Mouse (Mus musculus) limb, embryonic 10.5 days (tissue): ENCODE measurements at regions not wholly inside any gene's neighbourhood (a gene's known extent, or its start where the extent isn't known, plus 50 kb on each side); places are given as distances from the start of the nearest gene placed in this dataset.

ENCODE experiments used
- DNase-seq: peaks from one replicate; pipeline ENCODE4 v3.0.0-alpha.2; 2017; ENCODE audit warnings: low spot score
- H3K27ac ChIP-seq: fragments of 300-500 bp; sonication (generic); 2 replicates; pipeline ENCODE4 v1.5.1; 2016; ENCODE audit warnings: mild to moderate bottlenecking
- H3K27me3 ChIP-seq: fragments of 300-500 bp; sonication (generic); 2 replicates; pipeline ENCODE4 v1.6.1; 2016; ENCODE audit warnings: low read depth, mild to moderate bottlenecking; ENCODE audit not compliant: poor library complexity, severe bottlenecking
- H3K36me3 ChIP-seq: fragments of 300-500 bp; sonication (generic); 2 replicates; pipeline ENCODE4 v1.6.1; 2016; ENCODE audit warnings: mild to moderate bottlenecking, moderate library complexity
- H3K4me1 ChIP-seq: fragments of 300-500 bp; sonication (generic); 2 replicates; pipeline ENCODE4 v1.6.1; 2016
- H3K4me3 ChIP-seq: fragments of 300-500 bp; sonication (generic); 2 replicates; pipeline ENCODE4 v1.5.1; 2016; ENCODE audit warnings: mild to moderate bottlenecking, moderate library complexity
- H3K9me3 ChIP-seq: fragments of 300-500 bp; sonication (generic); replicated peaks from 2 replicates; pipeline ENCODE4 v1.6.1; 2016; ENCODE audit warnings: mild to moderate bottlenecking
- WGBS: fragments of 180-500 bp; shearing (Covaris S2); methylation state at CpG from one replicate; pipeline ENCODE4 v1.1.7; 2016; 5-methylcytosine and 5-hydroxymethylcytosine counted together

- WGBS: 96% methylated on average over 1 of the region's 1 CpGs
- Histone ChIP-seq H3K9me3 (no peaks in the 10 kb centered on the region), H3K4me3 (no peak overlapping the region), H3K27me3 (no peaks in the 10 kb centered on the region), H3K27ac (no peak overlapping the region), H3K4me1 (no peaks in the 10 kb centered on the region), H3K36me3 (no peaks in the 10 kb centered on the region)
- DNase-seq: no peak
These were observed 308.0 kb downstream of the Cmpk2 start for GRCm38 (mm10) chr12:26776986-26777385.

GRCm38 (mm10) chr12:26774016-26774415 is 305.0 kb downstream of the Cmpk2 start:
- no peaks in the 10 kb centered on the region for H3K36me3 ChIP-seq
- H3K27me3 ChIP-seq: no peaks in the 10 kb centered on the region
- 85% methylated on average over 2 of the region's 2 CpGs for WGBS
- H3K27ac ChIP-seq: no peak overlapping the region
- no peak for DNase-seq
- no peak overlapping the region for H3K4me3 ChIP-seq
- no peaks in the 10 kb centered on the region for H3K9me3 ChIP-seq
- peaks cover 6% of the 10 kb centered on the region; the same call in 1 of the 2 replicates for H3K4me1 ChIP-seq

GRCm38 (mm10) chr12:26770753-26771583 is 302.0 kb downstream of the Cmpk2 start:
- peak; percentile 12 for DNase-seq
- H3K9me3 ChIP-seq: no peaks in the 10 kb centered on the region
- peak overlapping the region; percentile 10 for H3K27ac ChIP-seq
- peaks cover 10% of the 10 kb centered on the region; the same call in 1 of the 2 replicates for H3K4me1 ChIP-seq
- no peaks in the 10 kb centered on the region for H3K27me3 ChIP-seq
- no peak overlapping the region for H3K4me3 ChIP-seq
- H3K36me3 ChIP-seq: no peaks in the 10 kb centered on the region
- 93% methylated on average over 1 of the region's 1 CpGs for WGBS

GRCm38 (mm10) chr12:26767551-26767950 is 298.5 kb downstream of the Cmpk2 start:
- H3K36me3 ChIP-seq: no peaks in the 10 kb centered on the region
- peaks cover 44% of the 10 kb centered on the region for H3K4me1 ChIP-seq
- H3K4me3 ChIP-seq: no peak overlapping the region
- peak; percentile 17 for DNase-seq
- WGBS: 77% methylated on average over 3 of the region's 3 CpGs
- no peaks in the 10 kb centered on the region for H3K27me3 ChIP-seq
- no peak overlapping the region for H3K27ac ChIP-seq
- no peaks in the 10 kb centered on the region for H3K9me3 ChIP-seq

GRCm38 (mm10) chr12:26758657-26759325 is 289.8 kb downstream of the Cmpk2 start:
- no peaks in the 10 kb centered on the region for H3K9me3 ChIP-seq
- no peak overlapping the region for H3K4me3 ChIP-seq
- H3K27me3 ChIP-seq: no peaks in the 10 kb centered on the region
- 43% methylated on average over 9 of the region's 9 CpGs for whole genome bisulfite sequencing
- H3K27ac ChIP-seq: no peak overlapping the region
- DNase-seq: no peak
- peaks cover 34% of the 10 kb centered on the region for H3K4me1 ChIP-seq
- no peaks in the 10 kb centered on the region for H3K36me3 ChIP-seq

- Histone ChIP-seq H3K4me1 (peaks cover 23% of the 10 kb centered on the region), H3K4me3 (no peak overlapping the region), H3K27me3 (no peaks in the 10 kb centered on the region), H3K27ac (no peak overlapping the region), H3K9me3 (no peaks in the 10 kb centered on the region), H3K36me3 (no peaks in the 10 kb centered on the region)
- WGBS: 38% methylated on average over 2 of the region's 2 CpGs
- no peak for DNase-seq
These were observed 287.3 kb downstream of the Cmpk2 start for GRCm38 (mm10) chr12:26756284-26756683.

GRCm38 (mm10) chr12:26754611-26755010 is 285.6 kb downstream of the Cmpk2 start:
- H3K4me3 ChIP-seq: no peak overlapping the region
- H3K9me3 ChIP-seq: no peaks in the 10 kb centered on the region

GRCm38 (mm10) chr12:26734558-26734897 is 265.5 kb downstream of the Cmpk2 start:
- WGBS: 11% methylated on average over 3 of the region's 3 CpGs
- no peaks in the 10 kb centered on the region for H3K9me3 ChIP-seq
- H3K4me1 ChIP-seq: peaks cover 29% of the 10 kb centered on the region
- H3K4me3 ChIP-seq: no peak overlapping the region
- no peaks in the 10 kb centered on the region for H3K27me3 ChIP-seq
- DNase-seq: peak; percentile 35
- no peaks in the 10 kb centered on the region for H3K36me3 ChIP-seq
- H3K27ac ChIP-seq: peak overlapping the region; percentile 66

More at GRCm38 (mm10) chr12:26754611-26755010, 285.6 kb downstream of the Cmpk2 start:
- Histone ChIP-seq H3K27ac (no peak overlapping the region), H3K36me3 (no peaks in the 10 kb centered on the region), H3K27me3 (no peaks in the 10 kb centered on the region), H3K4me1 (peaks cover 23% of the 10 kb centered on the region)
- no peak for DNase-seq
- WGBS: 87% methylated on average over 2 of the region's 2 CpGs

GRCm38 (mm10) chr12:26733822-26734557 is 265.0 kb downstream of the Cmpk2 start:
- Histone ChIP-seq H3K4me1 (peaks cover 29% of the 10 kb centered on the region), H3K36me3 (no peaks in the 10 kb centered on the region), H3K27me3 (no peaks in the 10 kb centered on the region), H3K27ac (peak overlapping the region; percentile 66), H3K9me3 (no peaks in the 10 kb centered on the region), H3K4me3 (no peak overlapping the region)
- DNase-seq: peak; percentile 41
- WGBS: 9% methylated on average over 4 of the region's 4 CpGs

GRCm38 (mm10) chr12:26723399-26723798 is 254.4 kb downstream of the Cmpk2 start:
- no peaks in the 10 kb centered on the region for H3K27me3 ChIP-seq
- DNase-seq: peak; percentile 53
- H3K4me3 ChIP-seq: no peak overlapping the region
- 5% methylated on average over 1 of the region's 1 CpGs for WGBS
- H3K36me3 ChIP-seq: no peaks in the 10 kb centered on the region
- H3K9me3 ChIP-seq: no peaks in the 10 kb centered on the region
- peaks cover 31% of the 10 kb centered on the region for H3K4me1 ChIP-seq
- 0 out of 2 replicates have a peak overlapping the region, but pooled peaks have one; percentile 25 for H3K27ac ChIP-seq

- H3K4me1 ChIP-seq: no peaks in the 10 kb centered on the region
- no peaks in the 10 kb centered on the region for H3K27me3 ChIP-seq
- H3K9me3 ChIP-seq: no peaks in the 10 kb centered on the region
- no peak for DNase-seq
- 90% methylated on average over 1 of the region's 1 CpGs for WGBS
- H3K27ac ChIP-seq: no peak overlapping the region
- no peaks in the 10 kb centered on the region for H3K36me3 ChIP-seq
- no peak overlapping the region for H3K4me3 ChIP-seq
These were observed 229.8 kb downstream of the Cmpk2 start for GRCm38 (mm10) chr12:26698838-26699237.

GRCm38 (mm10) chr12:26688048-26688447 is 219.0 kb downstream of the Cmpk2 start:
- no peak overlapping the region for H3K4me3 ChIP-seq
- DNase-seq: no peak
- H3K9me3 ChIP-seq: no peaks in the 10 kb centered on the region
- 90% methylated on average over 4 of the region's 4 CpGs for WGBS
- H3K4me1 ChIP-seq: no peaks in the 10 kb centered on the region
- no peak overlapping the region for H3K27ac ChIP-seq
- H3K36me3 ChIP-seq: no peaks in the 10 kb centered on the region
- no peaks in the 10 kb centered on the region for H3K27me3 ChIP-seq

- no peaks in the 10 kb centered on the region for H3K9me3 ChIP-seq
- H3K4me1 ChIP-seq: no peaks in the 10 kb centered on the region
These were observed 211.6 kb downstream of the Cmpk2 start for GRCm38 (mm10) chr12:26680568-26680947.

More at GRCm38 (mm10) chr12:26680568-26680947, 211.6 kb downstream of the Cmpk2 start:
- DNase-seq: no peak
- Histone ChIP-seq H3K4me3 (no peak overlapping the region), H3K27ac (no peak overlapping the region), H3K36me3 (no peaks in the 10 kb centered on the region), H3K27me3 (no peaks in the 10 kb centered on the region)
- whole genome bisulfite sequencing: 75% methylated on average over 3 of the region's 3 CpGs
